Comparison of ENCODE assay signal across 16 mouse cellular contexts in genomic region chr16:18773936-18774335, GRCm38 (mm10). TPM values are rescaled to one million over a fixed set of nuclear protein-coding genes. Genes with fewer than 3 reads are reported as not detected.
DNase-seq lines count a peak whose midpoint lies in the region; ATAC-seq lines count a peak whose summit lies in the region.
"Had no signal": no experiment of that assay in that cellular context is flagged by ENCODE, and none has a peak within 500 bp of the region (broad histone marks: within the 10 kb centered on the region; RNA-seq: fewer than 3 reads in every experiment).

No protein-coding gene starts in this region.

- no peaks in the 10 kb centered on the region for H3K36me3 ChIP-seq in embryonic facial prominence, embryonic 14.5 days (ENCODE audit: control insufficient read depth, insufficient read depth, low read length)
- no peaks in the 10 kb centered on the region for H3K36me3 ChIP-seq in embryonic facial prominence, embryonic 10.5 days (replicated peaks)
- no peaks in the 10 kb centered on the region for H3K36me3 ChIP-seq in kidney, embryonic 15.5 days
- H3K36me3 ChIP-seq in lung, embryonic 16.5 days (ENCODE audit: control insufficient read depth, insufficient read depth, low read length): no peaks in the 10 kb centered on the region
- H3K36me3 ChIP-seq: embryonic facial prominence, embryonic 15.5 days; hindbrain, embryonic 15.5 days; limb, embryonic 13.5 days had no signal

- WGBS in embryonic facial prominence, embryonic 14.5 days: 21% methylated on average over 2 of the region's 2 CpGs
- WGBS in embryonic facial prominence, embryonic 10.5 days: 12% methylated on average over 2 of the region's 2 CpGs
- WGBS in kidney, embryonic 15.5 days: 41% methylated on average over 2 of the region's 2 CpGs
- WGBS in lung, embryonic 16.5 days: 19% methylated on average over 2 of the region's 2 CpGs

- DNase-seq in embryonic facial prominence, embryonic 14.5 days (ENCODE audit: low spot score): peak; percentile 30
- no peak for DNase-seq in embryonic facial prominence, embryonic 10.5 days (ENCODE audit: low spot score)
- no peak for DNase-seq in kidney, adult 18-20 months
- no peak for DNase-seq in lung, postnatal 25 days (ENCODE audit: low spot score)
- DNase-seq in embryo, embryonic 11 days: peak; percentile 50
- DNase-seq in layer of hippocampus, adult 18-20 months (ENCODE audit: low spot score in 2 of 2): no peak
- DNase-seq: cerebellum, postnatal 10 days; heart, adult 18-20 months; thymus, adult 2 months had no signal

- peaks cover 41% of the 10 kb centered on the region for H3K27me3 ChIP-seq in embryonic facial prominence, embryonic 14.5 days (replicated peaks; ENCODE audit: control insufficient read depth, insufficient read depth, low read length)
- H3K27me3 ChIP-seq in embryonic facial prominence, embryonic 10.5 days (replicated peaks; ENCODE audit: low read depth, poor library complexity, severe bottlenecking): peaks cover 52% of the 10 kb centered on the region
- H3K27me3 ChIP-seq in kidney, embryonic 15.5 days: peaks cover 41% of the 10 kb centered on the region
- peaks cover 39% of the 10 kb centered on the region for H3K27me3 ChIP-seq in lung, embryonic 16.5 days (ENCODE audit: control insufficient read depth, insufficient read depth, low read depth, low read length)

- no peak overlapping the region for H3K4me3 ChIP-seq in embryonic facial prominence, embryonic 14.5 days (ENCODE audit: low read depth, low read length)
- no peak overlapping the region for H3K4me3 ChIP-seq in embryonic facial prominence, embryonic 10.5 days
- H3K4me3 ChIP-seq in kidney, embryonic 15.5 days (replicated peaks): no peak overlapping the region
- no peak overlapping the region for H3K4me3 ChIP-seq in lung, embryonic 16.5 days (ENCODE audit: low read length)
- H3K4me3 ChIP-seq: embryonic facial prominence, embryonic 15.5 days; hindbrain, embryonic 15.5 days; left cerebral cortex, adult 2 months; limb, embryonic 13.5 days had no signal

- ATAC-seq in embryonic facial prominence, embryonic 14.5 days (ENCODE audit: low read depth): no peak
- no peak for ATAC-seq in kidney, embryonic 15.5 days (replicated peaks; ENCODE audit: low FRiP score)
- 0 out of 2 replicates have a peak, but pooled peaks have one; percentile 18 for ATAC-seq in lung, embryonic 16.5 days (ENCODE audit: low read depth)
- ATAC-seq: forebrain, embryonic 14.5 days had no signal

- H3K4me2 ChIP-seq in embryonic facial prominence, embryonic 14.5 days (ENCODE audit: low read depth, low read length): no peak overlapping the region
- H3K4me2 ChIP-seq in kidney, embryonic 15.5 days: no peak overlapping the region
- no peak overlapping the region for H3K4me2 ChIP-seq in lung, embryonic 16.5 days (ENCODE audit: low read depth, low read length)
- H3K4me2 ChIP-seq: embryonic facial prominence, embryonic 15.5 days; hindbrain, embryonic 15.5 days; limb, embryonic 13.5 days had no signal

- H3K27ac ChIP-seq in embryonic facial prominence, embryonic 14.5 days (replicated peaks; ENCODE audit: low read depth, low read length): no peak overlapping the region
- H3K27ac ChIP-seq in embryonic facial prominence, embryonic 10.5 days (replicated peaks): no peak overlapping the region
- peak overlapping the region; percentile 49 for H3K27ac ChIP-seq in kidney, embryonic 15.5 days
- peak overlapping the region; percentile 30 for H3K27ac ChIP-seq in lung, embryonic 16.5 days (ENCODE audit: low read length)
- H3K27ac ChIP-seq: embryonic facial prominence, embryonic 15.5 days; hindbrain, embryonic 15.5 days; left cerebral cortex, adult 2 months; limb, embryonic 13.5 days had no signal

- H3K9me3 ChIP-seq in embryonic facial prominence, embryonic 14.5 days (ENCODE audit: control insufficient read depth, low read length): no peaks in the 10 kb centered on the region
- H3K9me3 ChIP-seq in embryonic facial prominence, embryonic 10.5 days: no peaks in the 10 kb centered on the region
- no peaks in the 10 kb centered on the region for H3K9me3 ChIP-seq in kidney, embryonic 15.5 days (replicated peaks)
- H3K9me3 ChIP-seq in lung, embryonic 16.5 days (ENCODE audit: control insufficient read depth, low read length): no peaks in the 10 kb centered on the region
- H3K9me3 ChIP-seq: embryonic facial prominence, embryonic 15.5 days; hindbrain, embryonic 15.5 days; limb, embryonic 13.5 days had no signal

- H3K4me1 ChIP-seq in embryonic facial prominence, embryonic 14.5 days (ENCODE audit: control insufficient read depth, insufficient read depth, low read length): peaks cover 6% of the 10 kb centered on the region; the same call in 1 of the 2 replicates
- peaks cover 33% of the 10 kb centered on the region for H3K4me1 ChIP-seq in embryonic facial prominence, embryonic 10.5 days
- H3K4me1 ChIP-seq in kidney, embryonic 15.5 days: peaks cover 34% of the 10 kb centered on the region
- 0 out of 2 replicates have a peak, but pooled peaks cover 2% of the 10 kb centered on the region for H3K4me1 ChIP-seq in lung, embryonic 16.5 days (replicated peaks; ENCODE audit: control insufficient read depth, insufficient read depth, low read length)

- no peak overlapping the region for H3K9ac ChIP-seq in embryonic facial prominence, embryonic 14.5 days (ENCODE audit: low read depth, low read length)
- no peak overlapping the region for H3K9ac ChIP-seq in kidney, embryonic 15.5 days
- no peak overlapping the region for H3K9ac ChIP-seq in lung, embryonic 16.5 days (ENCODE audit: low read length)
- H3K9ac ChIP-seq: embryonic facial prominence, embryonic 15.5 days; hindbrain, embryonic 15.5 days; limb, embryonic 13.5 days had no signal

RNA-seq across cellular contexts. Expression of gene Cldn5, which starts 2.7 kb away (rescaled TPM):
- 35.4 and 39.5 TPM in 2 replicates for polyA plus RNA-seq in embryonic facial prominence, embryonic 14.5 days (2014; fragmentation: Nextera tagmentation; extraction: Ambion mirVana)
- polyA plus RNA-seq in embryonic facial prominence, embryonic 10.5 days (2016; fragmentation: Nextera tagmentation; extraction: Ambion mirVana): 20.0 and 22.0 TPM in 2 replicates
- 93.2 and 99.2 TPM in 2 replicates for polyA plus RNA-seq in kidney, embryonic 15.5 days (2015; fragmentation: Nextera tagmentation; extraction: Ambion mirVana)
- polyA plus RNA-seq in lung, embryonic 16.5 days (2015; fragmentation: Nextera tagmentation; extraction: Ambion mirVana): 130 and 134 TPM in 2 replicates
- 10 to 100 TPM; 33.2 to 44.5 TPM for total RNA-seq in layer of hippocampus, adult 18-20 months (2021)

RNA-seq across cellular contexts. Expression of gene Ufd1, which starts 37.6 kb away (rescaled TPM):
- polyA plus RNA-seq in embryonic facial prominence, embryonic 14.5 days (2014; fragmentation: Nextera tagmentation; extraction: Ambion mirVana): 49.2 and 55.5 TPM in 2 replicates
- polyA plus RNA-seq in embryonic facial prominence, embryonic 10.5 days (2016; fragmentation: Nextera tagmentation; extraction: Ambion mirVana): 103 and 107 TPM in 2 replicates
- polyA plus RNA-seq in kidney, embryonic 15.5 days (2015; fragmentation: Nextera tagmentation; extraction: Ambion mirVana): 87.0 and 101 TPM in 2 replicates
- polyA plus RNA-seq in lung, embryonic 16.5 days (2015; fragmentation: Nextera tagmentation; extraction: Ambion mirVana): 89.9 and 91.4 TPM in 2 replicates
- total RNA-seq in layer of hippocampus, adult 18-20 months (2021): 10 to 100 TPM; 97.5 to 98.3 TPM

RNA-seq across cellular contexts. Expression of gene Cdc45, which starts 37.9 kb away (rescaled TPM):
- polyA plus RNA-seq in embryonic facial prominence, embryonic 14.5 days (2014; fragmentation: Nextera tagmentation; extraction: Ambion mirVana): 34.5 and 37.8 TPM in 2 replicates
- 73.8 and 77.3 TPM in 2 replicates for polyA plus RNA-seq in embryonic facial prominence, embryonic 10.5 days (2016; fragmentation: Nextera tagmentation; extraction: Ambion mirVana)
- 47.6 and 54.0 TPM in 2 replicates for polyA plus RNA-seq in kidney, embryonic 15.5 days (2015; fragmentation: Nextera tagmentation; extraction: Ambion mirVana)
- polyA plus RNA-seq in lung, embryonic 16.5 days (2015; fragmentation: Nextera tagmentation; extraction: Ambion mirVana): 48.7 TPM in 2 replicates
- 1 to 10 TPM; 2.0 to 2.2 TPM for total RNA-seq in layer of hippocampus, adult 18-20 months (2021)

Comparison
In these comparisons a context has a peak if more than half of its experiments do, and no peak if none do; other contexts are left out.
1. DNase-seq: peak in embryonic facial prominence, embryonic 14.5 days (single experiment) and embryo, embryonic 11 days (single experiment); none in embryonic facial prominence, embryonic 10.5 days (single experiment), kidney, adult 18-20 months (single experiment), lung, postnatal 25 days (single experiment) and layer of hippocampus, adult 18-20 months (0 of 2).
2. H3K27ac ChIP-seq: peak in kidney, embryonic 15.5 days (single experiment) and lung, embryonic 16.5 days (single experiment); none in embryonic facial prominence, embryonic 14.5 days (single experiment) and embryonic facial prominence, embryonic 10.5 days (single experiment).